Mouse (Mus musculus): Measurements from ENCODE around the gene Catspere2. TPM values are rescaled to one million over a fixed set of nuclear protein-coding genes. Genes with fewer than 3 reads are reported as not detected.

Catspere2 gene
- total RNA-seq, 2 experiments from 2014 or later, result 1.3 to 1.4 TPM

DNA sequence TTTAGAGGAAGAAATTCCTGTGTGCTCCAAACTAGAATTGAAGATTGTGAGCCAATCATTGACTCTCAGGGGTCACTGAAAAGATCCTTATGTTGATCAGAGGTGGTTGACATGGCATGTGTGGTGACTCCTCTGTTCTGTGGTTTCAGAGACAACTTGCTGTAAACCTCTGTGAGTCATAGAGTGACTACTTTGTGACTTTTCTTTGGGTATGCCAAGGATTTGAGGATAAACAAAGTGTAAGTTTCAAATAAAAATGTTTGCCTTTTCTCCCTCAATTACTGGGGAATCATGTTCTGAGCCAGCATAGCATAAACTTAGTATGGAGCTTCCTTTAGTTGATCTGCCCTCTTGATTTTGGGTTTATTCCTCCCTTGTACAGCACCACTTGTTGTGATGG is 235.1 kb downstream of the Catspere2 start:
- DNase-seq (ENCODE audit: low spot score in 2 of 2), result no peak

- no peak for DNase-seq (ENCODE audit: low spot score in 2 of 2)
Observed at GRCm38 (mm10) chr1:178219166-178220077, 236.2 kb downstream of the Catspere2 start.

Other genes starting within 250 kb of the Catspere2 start
- 10 to 100 TPM; 71.8 to 73.2 TPM for gene Adss, start 186.9 kb upstream of the Catspere2 start, total RNA-seq (2021)
- 10 to 100 TPM; 26.7 to 28.7 TPM for gene Desi2, start 204.0 kb downstream of the Catspere2 start, total RNA-seq (2021)